ENCODE assay signal across 17 mouse cellular contexts in genomic region chr3:123370927-123371326, GRCm38 (mm10).
"Had no signal": no experiment of that assay in that cellular context is flagged by ENCODE, and none has a peak within 500 bp of the region (broad histone marks: within the 10 kb centered on the region; RNA-seq: fewer than 3 reads in every experiment).

No protein-coding gene starts in this region.

- H3K4me1 ChIP-seq: neural tube, embryonic 12.5 days; neural tube, embryonic 13.5 days; neural tube, embryonic 15.5 days; stomach, embryonic 15.5 days had no signal

- H3K9me3 ChIP-seq: neural tube, embryonic 12.5 days; neural tube, embryonic 13.5 days; neural tube, embryonic 15.5 days; stomach, embryonic 15.5 days had no signal

- H3K4me3 ChIP-seq: neural tube, embryonic 12.5 days; neural tube, embryonic 13.5 days; neural tube, embryonic 15.5 days; stomach, embryonic 15.5 days had no signal

- DNase-seq: retina, postnatal 1 day; right cerebral cortex, adult 18-20 months; right cerebral cortex, postnatal 14 days; right cerebral cortex, postnatal 25 days; right cerebral cortex, postnatal 4 days; spleen, adult 18-20 months; thymus, adult 18-20 months; thymus, adult 2 months; thymus, postnatal 14 days; thymus, postnatal 25 days; thymus, postnatal 36 days; thymus, postnatal 4 days had no signal

- H3K9ac ChIP-seq: neural tube, embryonic 12.5 days; neural tube, embryonic 13.5 days; neural tube, embryonic 15.5 days; stomach, embryonic 15.5 days had no signal

- H3K27me3 ChIP-seq: neural tube, embryonic 12.5 days; neural tube, embryonic 13.5 days; neural tube, embryonic 15.5 days; stomach, embryonic 15.5 days had no signal

- H3K27ac ChIP-seq: neural tube, embryonic 12.5 days; neural tube, embryonic 13.5 days; neural tube, embryonic 15.5 days; stomach, embryonic 15.5 days; stomach, postnatal 0 days had no signal
